Mouse (Mus musculus): ENCODE results near the gene Efcab12. TPM values are rescaled to one million over a fixed set of nuclear protein-coding genes. Genes with fewer than 3 reads are reported as not detected.

Efcab12 gene
- total and polyA plus RNA-seq, 3 experiments, result 0.04 to 0.54 (median 0.12) TPM

- peak; percentile 58; the same call in 1 of the 2 replicates for TF ChIP-seq CHD2 (IDR thresholded peaks at IDR 0.05; ENCODE audit: low read length)
- TF ChIP-seq ETS1 (conservative IDR thresholded peaks at IDR 0.05; ENCODE audit: low read depth, low read length), result peak; percentile 67
- TF ChIP-seq RAD21 (IDR thresholded peaks at IDR 0.05; ENCODE audit: low read depth, low read length), result no peak
- no peak for TF ChIP-seq GABPA (IDR thresholded peaks at IDR 0.05; ENCODE audit: insufficient replicate concordance, low read depth, low read length)
- no peak for TF ChIP-seq POLR2AphosphoS2 (IDR thresholded peaks at IDR 0.05; ENCODE audit: low read depth, low read length)
- TF ChIP-seq EP300 (IDR thresholded peaks at IDR 0.05; ENCODE audit: low read length), result peak; percentile 76
- no peak for TF ChIP-seq ZC3H11A (IDR thresholded peaks at IDR 0.05; ENCODE audit: low read depth, low read length)
- TF ChIP-seq ZMIZ1 (IDR thresholded peaks at IDR 0.05; ENCODE audit: low read depth, low read length), result 0 out of 2 replicates have a peak, but pooled peaks have one; percentile 53
- TF ChIP-seq NRF1 (IDR thresholded peaks at IDR 0.05; ENCODE audit: low read depth, low read length), result peak; percentile 11; the same call in 1 of the 2 replicates
- no peak for TF ChIP-seq JUND (conservative IDR thresholded peaks at IDR 0.05; ENCODE audit: low read depth, low read length)
- peak; percentile 65 for TF ChIP-seq BHLHE40 (IDR thresholded peaks at IDR 0.05; ENCODE audit: low read depth, low read length)
- peak; percentile 87 for TF ChIP-seq CHD1 (IDR thresholded peaks at IDR 0.05; ENCODE audit: low read depth, low read length)
- TF ChIP-seq MAZ (IDR thresholded peaks at IDR 0.05; ENCODE audit: low read depth, low read length), result peak; percentile 40; the same call in 1 of the 2 replicates
- TF ChIP-seq CTCF (conservative IDR thresholded peaks at IDR 0.05 in 1 of 2, IDR thresholded peaks at IDR 0.05 in 1 of 2; ENCODE audit: low read depth in 2 of 2, low read length in 2 of 2), result no peak
- TF ChIP-seq MAX (IDR thresholded peaks at IDR 0.05; ENCODE audit: low read length), result peak; percentile 39; the same call in 1 of the 2 replicates
- TF ChIP-seq MEF2A (IDR thresholded peaks at IDR 0.05; ENCODE audit: borderline replicate concordance, low read depth, low read length), result peak; percentile 55; the same call in 1 of the 2 replicates
Measured at GRCm38 (mm10) chr6:115848598-115849304, 10.5 kb upstream of the Efcab12 start (continued).

GRCm38 (mm10) chr6:115846640-115847411 is 8.6 kb upstream of the Efcab12 start:
- Histone ChIP-seq H3K4me3 (replicated peaks in 1 of 3; ENCODE audit: low read depth in 2 of 3, low read length in 2 of 3, poor library complexity in 1 of 3) (no peak overlapping the region), H3K27ac (ENCODE audit: insufficient read depth, low read depth) (no peak overlapping the region), H3K4me2 (ENCODE audit: insufficient read depth, low read depth, poor library complexity, severe bottlenecking) (peak overlapping the region; percentile 52), H3K79me2 (replicated peaks; ENCODE audit: control insufficient read depth, extremely low read depth, insufficient read depth, poor library complexity, severe bottlenecking) (peaks cover 10% of the 10 kb centered on the region; the same call in 1 of the 2 replicates), H3K9me3 (replicated peaks; ENCODE audit: low read length) (no peaks in the 10 kb centered on the region), H3K4me1 (ENCODE audit: control insufficient read depth in 1 of 2, insufficient read depth in 2 of 2) (peaks cover 2 to 42% of the 10 kb centered on the region in 2 experiments; a peak in 2 of 4 replicates), H3K9ac (ENCODE audit: insufficient read depth, low read depth) (peak overlapping the region; percentile 61; the same call in 1 of the 2 replicates), H3K36me3 (replicated peaks in 1 of 2; ENCODE audit: control insufficient read depth in 1 of 2, insufficient read depth in 1 of 2, low read length in 1 of 2) (peaks cover 27 to 48% of the 10 kb centered on the region in 2 experiments), H3K27me3 (replicated peaks) (no peaks in the 10 kb centered on the region)
- peak; percentile 82 for DNase-seq (ENCODE audit: extremely low read depth)
- dilution Hi-C loops (cut with MboI; ENCODE audit: extremely low pct_ligation_motif_present, extremely low pct_unique_long_range_greater_than_20kb, low sequenced_read_pairs), result no loop called here
- in situ Hi-C loops (cut with MboI; ENCODE audit: low pct_ligation_motif_present, low pct_unique_long_range_greater_than_20kb, low sequenced_read_pairs), result loop anchor here (5.0 to 10.0 kb wide), 2 partner anchors 160 to 288 kb away; no protein-coding TSS in a partner anchor
- 0 out of 2 replicates have a peak, but pooled peaks have one; percentile 8 for TF ChIP-seq BHLHE40 (IDR thresholded peaks at IDR 0.05; ENCODE audit: low read depth, low read length)
- TF ChIP-seq CTCF (conservative IDR thresholded peaks at IDR 0.05 in 1 of 2, IDR thresholded peaks at IDR 0.05 in 1 of 2; ENCODE audit: low read depth in 2 of 2, low read length in 2 of 2), result peak; percentile 28 to 76; a peak in 3 of 4 replicates
- TF ChIP-seq HCFC1 (IDR thresholded peaks at IDR 0.05; ENCODE audit: low read depth, low read length), result 0 out of 2 replicates have a peak, but pooled peaks have one; percentile 14
- TF ChIP-seq NELFE (IDR thresholded peaks at IDR 0.05; ENCODE audit: low read depth, low read length), result no peak
- peak; percentile 71 for TF ChIP-seq ELF1 (IDR thresholded peaks at IDR 0.05; ENCODE audit: low read depth, low read length)
- no peak for TF ChIP-seq ZKSCAN1 (IDR thresholded peaks at IDR 0.05; ENCODE audit: borderline replicate concordance, low read depth, low read length)
- no peak for TF ChIP-seq KAT2A (IDR thresholded peaks at IDR 0.05; ENCODE audit: insufficient replicate concordance, low read length)
- TF ChIP-seq ZNF384 (IDR thresholded peaks at IDR 0.05; ENCODE audit: low read depth, low read length), result 0 out of 2 replicates have a peak, but pooled peaks have one; percentile 52
- TF ChIP-seq IRF4 (IDR thresholded peaks at IDR 0.05; ENCODE audit: low read depth, low read length), result 0 out of 2 replicates have a peak, but pooled peaks have one; percentile 21
- TF ChIP-seq MAFK (IDR thresholded peaks at IDR 0.05; ENCODE audit: insufficient replicate concordance, low read length), result 0 out of 2 replicates have a peak, but pooled peaks have one; percentile 21
- no peak for TF ChIP-seq EP300 (IDR thresholded peaks at IDR 0.05; ENCODE audit: low read length)
- no peak for TF ChIP-seq PAX5 (IDR thresholded peaks at IDR 0.05; ENCODE audit: low read length)
- TF ChIP-seq SMC3 (IDR thresholded peaks at IDR 0.05; ENCODE audit: low read depth, low read length), result peak; percentile 70
- peak; percentile 60; the same call in 1 of the 2 replicates for TF ChIP-seq MYC (IDR thresholded peaks at IDR 0.05; ENCODE audit: low read depth, low read length)
- 0 out of 2 replicates have a peak, but pooled peaks have one; percentile 35 for TF ChIP-seq RCOR1 (conservative IDR thresholded peaks at IDR 0.05; ENCODE audit: low read depth, low read length)
- TF ChIP-seq CHD1 (IDR thresholded peaks at IDR 0.05; ENCODE audit: low read depth, low read length), result no peak
- no peak for TF ChIP-seq MEF2A (IDR thresholded peaks at IDR 0.05; ENCODE audit: borderline replicate concordance, low read depth, low read length)
- no peak for TF ChIP-seq E2F4 (IDR thresholded peaks at IDR 0.05; ENCODE audit: insufficient replicate concordance, low read depth, low read length)
- TF ChIP-seq RAD21 (IDR thresholded peaks at IDR 0.05; ENCODE audit: low read depth, low read length), result peak; percentile 73
- no peak for TF ChIP-seq MAZ (IDR thresholded peaks at IDR 0.05; ENCODE audit: low read depth, low read length)
- no peak for TF ChIP-seq JUN (IDR thresholded peaks at IDR 0.05; ENCODE audit: insufficient read depth, low read depth, low read length)
- peak; percentile 47; the same call in 1 of the 2 replicates for TF ChIP-seq MAX (IDR thresholded peaks at IDR 0.05; ENCODE audit: low read length)
- no peak; the same call in 1 of the 2 replicates for TF ChIP-seq ETS1 (conservative IDR thresholded peaks at IDR 0.05; ENCODE audit: low read depth, low read length)

Measured in CH12.LX (cell line).